Mouse (Mus musculus) cerebral cortex, adult 2 months (tissue): ENCODE data around the gene Wdr44.

Source experiments
- WGBS: fragments of 180-500 bp; shearing (Covaris S2); methylation state at CpG from one replicate; pipeline ENCODE4 v1.1.7; 2018; 5-methylcytosine and 5-hydroxymethylcytosine counted together

The Wdr44 gene

GRCm38 (mm10) chrX:23692722-23693442 lies at the start of gene Wdr44:
Gene Wdr44 (plus strand): TSS chrX:23693051.
- WGBS, result 2% methylated on average over 51 of the region's 51 CpGs

DNA sequence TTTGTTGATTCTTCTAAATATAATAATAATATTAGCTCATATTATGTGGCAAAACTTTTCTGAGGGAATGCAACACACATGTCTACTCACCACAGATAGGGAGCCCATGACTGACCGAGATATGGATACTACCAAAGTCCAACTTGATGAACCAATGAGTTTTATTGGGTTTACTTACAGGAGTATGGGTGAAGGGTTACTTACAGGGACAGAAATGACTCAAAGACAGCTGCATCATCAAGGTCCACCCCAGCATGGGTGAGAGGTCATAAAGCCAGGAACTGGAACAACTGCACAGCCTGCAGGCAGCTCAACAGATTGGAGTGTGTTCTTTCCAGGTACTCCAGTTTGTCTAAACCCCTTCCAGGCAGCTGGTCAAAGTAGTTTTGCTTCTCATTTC lies 44.5 kb upstream of the Wdr44 start:
- 100% methylated on average over 1 of the region's 1 CpGs for WGBS

GRCm38 (mm10) chrX:23662216-23662615 lies 30.6 kb upstream of the Wdr44 start:
- WGBS, result 100% methylated on average over 1 of the region's 1 CpGs

GRCm38 (mm10) chrX:23673193-23673592 lies 19.7 kb upstream of the Wdr44 start:
- 67% methylated on average over 2 of the region's 2 CpGs for WGBS

GRCm38 (mm10) chrX:23675450-23675849 lies 17.4 kb upstream of the Wdr44 start:
- 76% methylated on average over 1 of the region's 1 CpGs for WGBS

DNA sequence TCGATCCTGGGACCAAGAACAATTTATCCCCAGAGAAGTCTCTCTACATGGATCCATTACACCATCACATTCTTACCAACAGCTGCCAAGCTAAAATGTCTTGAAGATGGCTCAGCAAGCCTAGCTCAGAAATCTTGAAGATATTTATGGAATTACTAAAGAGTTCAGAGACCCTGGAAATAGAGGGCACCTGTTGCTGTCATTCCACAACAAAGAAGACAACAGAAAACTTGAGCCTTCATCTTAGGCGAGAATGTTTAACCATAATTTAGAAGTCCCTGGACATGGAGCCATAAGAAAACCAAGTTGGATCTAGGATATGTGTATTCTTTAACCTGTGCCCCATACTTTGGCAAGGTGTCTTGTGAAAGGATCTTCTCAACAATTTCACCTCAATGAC lies 16.3 kb upstream of the Wdr44 start:
- WGBS, result 85% methylated on average over 2 of the region's 2 CpGs

DNA sequence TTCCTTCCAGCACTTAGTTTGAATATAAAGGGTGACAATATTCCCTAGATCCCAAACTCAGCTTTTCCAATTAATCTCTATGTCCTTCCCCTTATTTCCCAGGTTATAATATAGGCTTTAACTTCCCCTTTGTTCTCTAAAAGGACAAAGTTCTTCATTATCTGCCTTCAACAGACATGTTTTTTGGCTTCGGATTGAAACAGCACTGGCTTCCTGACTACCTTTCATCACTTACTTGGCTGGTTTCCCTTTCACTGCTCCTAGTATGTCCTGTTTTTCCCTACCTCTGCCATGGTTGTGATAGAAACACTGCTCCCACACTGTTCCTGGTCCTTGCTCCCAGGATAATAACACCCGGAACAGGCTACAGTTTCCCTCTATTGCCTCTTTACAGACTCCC lies 15.3 kb upstream of the Wdr44 start:
- whole genome bisulfite sequencing, result 68% methylated on average over 2 of the region's 2 CpGs

GRCm38 (mm10) chrX:23692336-23692721 lies 522 bp upstream of the Wdr44 start:
- 4% methylated on average over 5 of the region's 5 CpGs for WGBS

DNA sequence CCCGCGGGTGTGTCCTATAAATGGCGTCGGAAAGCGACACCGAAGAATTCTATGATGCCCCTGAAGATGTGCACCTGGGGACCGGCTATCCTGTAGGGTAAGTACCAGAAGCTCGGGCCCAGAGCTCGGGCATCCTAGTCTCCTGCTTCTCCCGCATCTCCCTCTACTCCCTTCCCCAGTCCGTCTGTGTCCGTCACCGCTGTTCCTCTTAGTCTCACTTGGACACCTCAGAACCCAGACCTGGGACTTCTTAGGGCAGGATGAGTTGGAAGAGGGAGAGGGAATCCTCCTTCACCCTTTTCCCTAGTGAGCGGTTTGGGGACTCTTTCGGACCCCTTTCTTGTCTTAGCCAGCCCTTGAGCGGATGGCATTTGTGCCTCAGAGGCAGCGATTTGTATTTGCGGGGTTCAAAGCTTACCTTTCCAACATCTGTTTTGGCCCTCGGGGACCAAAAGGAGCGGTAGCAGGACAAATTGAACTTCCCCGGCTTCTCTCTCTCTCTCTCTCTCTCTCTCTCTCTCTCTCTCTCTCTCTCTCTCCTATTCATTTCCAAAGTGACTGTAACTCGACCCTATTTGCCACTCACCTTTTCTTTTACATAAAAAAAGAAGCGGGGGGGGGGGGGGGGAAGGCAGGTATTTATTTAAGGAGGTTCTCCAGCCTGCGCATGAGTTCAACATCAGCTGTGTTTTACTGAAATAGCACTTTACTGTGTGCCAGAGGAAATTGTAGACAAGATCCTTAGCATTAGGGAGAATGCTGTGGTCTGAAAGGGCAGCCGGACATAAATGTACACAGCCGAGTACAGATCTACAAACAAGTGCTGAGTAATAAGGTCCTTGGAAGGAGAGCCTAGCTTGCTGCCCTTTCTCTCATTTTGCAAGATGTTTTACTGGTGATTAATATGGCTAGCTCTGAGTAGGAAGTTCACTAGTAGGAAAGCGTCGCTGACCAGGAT lies 871 bp downstream of the Wdr44 start:
- 5% methylated on average over 28 of the region's 28 CpGs for WGBS

DNA sequence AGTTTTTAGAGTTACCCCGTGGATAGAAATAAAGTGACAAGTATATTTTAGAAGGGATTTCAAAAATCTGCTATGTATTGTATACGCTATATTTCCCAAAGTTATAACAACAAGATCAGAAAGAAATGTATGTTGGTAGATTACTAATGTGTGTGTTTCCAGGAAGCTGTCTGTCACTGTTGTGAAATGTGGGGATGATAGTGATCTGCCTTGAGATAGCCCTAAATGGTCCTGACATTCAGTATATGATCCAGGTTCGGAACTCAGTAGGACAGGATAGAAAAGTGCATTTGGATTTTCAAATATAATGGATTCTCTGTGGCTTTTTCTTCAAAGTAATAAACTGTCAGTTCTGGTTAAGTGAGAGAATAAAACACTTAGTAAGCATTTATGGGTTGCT lies 1.7 kb downstream of the Wdr44 start:
- WGBS, result 45% methylated on average over 3 of the region's 3 CpGs

GRCm38 (mm10) chrX:23697346-23697745 lies 4.5 kb downstream of the Wdr44 start:
- 42% methylated on average over 2 of the region's 2 CpGs for WGBS

GRCm38 (mm10) chrX:23699023-23699422 lies 6.2 kb downstream of the Wdr44 start:
- WGBS, result 100% methylated on average over 1 of the region's 1 CpGs

DNA sequence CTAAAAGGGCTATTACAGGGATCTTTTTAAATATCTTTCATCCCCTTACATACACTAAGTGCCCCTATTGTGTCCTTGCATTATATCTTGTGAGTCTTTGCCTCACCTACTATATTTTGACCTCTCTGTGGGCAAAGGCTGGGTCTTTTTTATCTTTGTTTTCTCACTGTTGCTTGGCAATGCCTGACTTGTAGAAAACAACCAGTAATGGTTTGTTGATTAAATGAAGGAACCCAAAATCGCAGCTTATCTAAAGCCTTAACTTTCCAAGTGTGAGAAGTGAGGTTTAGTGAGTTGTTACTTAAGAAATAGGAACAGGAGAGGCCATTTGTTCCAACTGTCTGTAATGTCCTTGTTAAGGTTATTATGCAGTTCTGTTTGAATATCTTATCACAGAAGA lies 24.4 kb downstream of the Wdr44 start:
- 55% methylated on average over 1 of the region's 1 CpGs for WGBS

DNA sequence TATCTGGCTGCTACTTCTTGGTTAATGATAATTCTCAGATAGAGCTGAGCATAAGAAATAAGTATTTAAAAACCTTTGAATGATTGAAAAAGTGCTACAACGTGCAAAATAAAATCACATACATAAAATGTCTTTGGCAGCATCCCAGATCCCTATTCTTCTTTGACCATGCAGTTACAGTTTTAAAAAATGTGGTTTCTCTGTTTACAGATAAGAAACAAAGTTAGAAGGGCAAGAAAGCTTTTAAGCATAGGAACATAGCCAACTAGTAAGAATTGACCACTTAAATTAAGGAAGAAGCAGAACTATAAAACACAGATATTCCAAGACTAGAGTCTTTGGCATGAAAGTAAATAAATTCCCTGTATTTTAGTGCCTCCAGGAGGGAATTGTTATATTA lies 34.6 kb downstream of the Wdr44 start:
- whole genome bisulfite sequencing, result 33% methylated on average over 1 of the region's 1 CpGs

GRCm38 (mm10) chrX:23754671-23755070 lies 61.8 kb downstream of the Wdr44 start:
- whole genome bisulfite sequencing, result 60% methylated on average over 1 of the region's 1 CpGs

- 67% methylated on average over 1 of the region's 1 CpGs for WGBS
These were observed 75.0 kb downstream of the Wdr44 start for GRCm38 (mm10) chrX:23767849-23768248.

GRCm38 (mm10) chrX:23807125-23807524 lies 114.3 kb downstream of the Wdr44 start:
- 84% methylated on average over 3 of the region's 3 CpGs for WGBS

DNA sequence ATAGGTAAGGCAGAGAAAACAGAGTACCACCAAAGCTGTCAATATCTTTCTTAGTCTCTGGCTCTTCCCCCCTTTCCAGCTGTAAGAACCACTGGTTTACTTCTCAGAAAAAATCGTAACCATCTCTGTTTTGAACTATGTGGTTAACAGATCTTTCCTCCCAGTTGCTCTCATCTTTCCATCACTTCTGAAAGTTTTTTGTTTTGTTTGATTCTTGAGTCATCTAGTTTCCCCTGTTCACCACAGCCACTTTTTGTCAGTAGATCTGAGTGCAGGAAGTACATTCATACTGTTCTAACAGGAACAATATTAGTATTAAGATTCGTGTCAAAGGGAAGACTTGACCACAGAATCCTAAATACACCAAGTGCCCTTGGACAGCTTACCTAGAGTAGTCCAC lies 117.5 kb downstream of the Wdr44 start:
- 86% methylated on average over 2 of the region's 2 CpGs for WGBS

GRCm38 (mm10) chrX:23813287-23813686 lies 120.4 kb downstream of the Wdr44 start:
- WGBS, result 88% methylated on average over 1 of the region's 1 CpGs

DNA sequence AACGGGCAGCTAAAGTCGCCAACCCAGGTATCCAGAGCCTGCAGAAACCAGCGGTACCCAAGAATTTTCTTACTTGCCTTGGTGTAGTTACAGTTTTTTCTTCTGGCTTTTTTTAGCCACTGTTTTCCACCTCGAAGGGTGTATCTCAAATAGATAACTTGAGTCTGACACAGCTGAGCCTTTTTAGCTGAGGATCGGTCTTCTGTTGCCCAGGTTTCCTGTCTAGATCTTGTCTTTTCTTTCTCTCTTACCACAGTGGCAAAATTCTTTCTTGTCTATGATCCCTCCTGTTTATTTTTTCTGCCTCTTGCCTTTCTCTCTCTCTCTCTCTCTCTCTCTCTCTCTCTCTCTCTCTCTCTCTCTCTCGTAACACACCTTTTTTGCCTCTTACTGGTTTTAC lies 130.0 kb downstream of the Wdr44 start:
- 78% methylated on average over 6 of the region's 6 CpGs for WGBS

- 53% methylated on average over 19 of the region's 19 CpGs for WGBS
These were observed 130.7 kb downstream of the Wdr44 start for GRCm38 (mm10) chrX:23823398-23824023.

- WGBS, result 92% methylated on average over 11 of the region's 11 CpGs
These were observed 140.9 kb downstream of the Wdr44 start for GRCm38 (mm10) chrX:23833784-23834183.
